Mouse (Mus musculus): ENCODE data around the gene Rnf224.
"Not testable (repeated sequence)": the region's sequence is repeated elsewhere in the genome, so short reads cannot be mapped to it uniquely, and the experiment has no call there.

The Rnf224 gene

GRCm38 (mm10) chr2:25236614-25237013, at the start of gene Rnf224:
Rnf224 (minus strand) TSS chr2:25236787.
- DNase-seq (ENCODE audit: extremely low read depth, low read depth, low spot score): no peak

GRCm38 (mm10) chr2:25286314-25286713, 49.7 kb upstream of the Rnf224 start:
- DNase-seq (ENCODE audit: extremely low read depth, low read depth, low spot score): no peak

GRCm38 (mm10) chr2:25285551-25285950, 49.0 kb upstream of the Rnf224 start:
- DNase-seq (ENCODE audit: extremely low read depth, low read depth, low spot score): peak; percentile 95

GRCm38 (mm10) chr2:25278928-25279882, 42.6 kb upstream of the Rnf224 start:
- DNase-seq (ENCODE audit: extremely low read depth, low read depth, low spot score): no peak

GRCm38 (mm10) chr2:25273010-25273409, 36.4 kb upstream of the Rnf224 start:
- no peak for DNase-seq (ENCODE audit: extremely low read depth, low read depth, low spot score)

- DNase-seq (ENCODE audit: extremely low read depth, low read depth, low spot score): no peak
Measured at GRCm38 (mm10) chr2:25272515-25272914, 35.9 kb upstream of the Rnf224 start.

- peak; percentile 40 for DNase-seq (ENCODE audit: extremely low read depth, low read depth, low spot score)
Measured at GRCm38 (mm10) chr2:25271827-25272511, 35.4 kb upstream of the Rnf224 start, which contains the start of the genes Ssna1 and Anapc2. Ssna1 (minus strand) TSS chr2:25272438. Anapc2 (plus strand) TSS chr2:25272478.

GRCm38 (mm10) chr2:25267746-25268309, 31.2 kb upstream of the Rnf224 start:
- no peak for DNase-seq (ENCODE audit: extremely low read depth, low read depth, low spot score)

- DNase-seq (ENCODE audit: extremely low read depth, low read depth, low spot score): no peak
Measured at GRCm38 (mm10) chr2:25267241-25267640, 30.7 kb upstream of the Rnf224 start.

- DNase-seq (ENCODE audit: extremely low read depth, low read depth, low spot score): no peak
Measured at GRCm38 (mm10) chr2:25266720-25267119, 30.1 kb upstream of the Rnf224 start.

- DNase-seq (ENCODE audit: extremely low read depth, low read depth, low spot score): no peak
Measured at GRCm38 (mm10) chr2:25265897-25266656, 29.5 kb upstream of the Rnf224 start.

GRCm38 (mm10) chr2:25264851-25265250, 28.3 kb upstream of the Rnf224 start:
- no peak for DNase-seq (ENCODE audit: extremely low read depth, low read depth, low spot score)

- DNase-seq (ENCODE audit: extremely low read depth, low read depth, low spot score): no peak
Measured at GRCm38 (mm10) chr2:25264286-25264660, 27.7 kb upstream of the Rnf224 start.

GRCm38 (mm10) chr2:25263623-25264285, 27.2 kb upstream of the Rnf224 start:
- no peak for DNase-seq (ENCODE audit: extremely low read depth, low read depth, low spot score)

- DNase-seq (ENCODE audit: extremely low read depth, low read depth, low spot score): no peak
Measured at GRCm38 (mm10) chr2:25262795-25263622, 26.4 kb upstream of the Rnf224 start.

GRCm38 (mm10) chr2:25262291-25262767, 25.7 kb upstream of the Rnf224 start, which contains the start of gene Tprn:
Tprn (plus strand) TSS chr2:25262618.
- DNase-seq (ENCODE audit: extremely low read depth, low read depth, low spot score): peak; percentile 93

GRCm38 (mm10) chr2:25261870-25262269, 25.3 kb upstream of the Rnf224 start:
- no peak for DNase-seq (ENCODE audit: extremely low read depth, low read depth, low spot score)

- no peak for DNase-seq (ENCODE audit: extremely low read depth, low read depth, low spot score)
Measured at GRCm38 (mm10) chr2:25258887-25259286, 22.3 kb upstream of the Rnf224 start.

- not testable (repeated sequence) for DNase-seq (ENCODE audit: extremely low read depth, low read depth, low spot score)
Measured at GRCm38 (mm10) chr2:25257250-25257649, 20.7 kb upstream of the Rnf224 start.
